Mouse (Mus musculus) lung, adult 2 months (tissue): ENCODE measurements around the gene Nr1h2. TPM values are rescaled to one million over a fixed set of nuclear protein-coding genes. Genes with fewer than 3 reads are reported as not detected.
A peak's percentile ranks its signal among the peaks of the same experiment; 100 is the strongest.

Experiments used
- DNase-seq: peaks from one replicate; pipeline ENCODE4 v3.0.0; 2022
- H3K4me1 ChIP-seq: fragments of 200-500 bp; 2 replicates; pipeline ENCODE4 v1.6.1; 2011; ENCODE audit warnings: low read length; ENCODE audit not compliant: control insufficient read depth, insufficient read depth
- H3K4me3 ChIP-seq: fragments of 200-500 bp; replicated peaks from 2 replicates; pipeline ENCODE3; 2011; ENCODE audit warnings: low read depth, mild to moderate bottlenecking, control low read depth, low read length; ENCODE audit errors: extremely low read depth
- CTCF ChIP-seq: fragments of 200-500 bp; IDR thresholded peaks from 2 replicates; pipeline ENCODE4 v1.5.1; 2011; ENCODE audit warnings: mild to moderate bottlenecking, low read length, control low read depth; ENCODE audit not compliant: insufficient read depth
- POLR2A ChIP-seq: fragments of 200-500 bp; IDR thresholded peaks from 2 replicates; pipeline ENCODE4 v1.6.1; 2011; ENCODE audit warnings: low read depth, mild to moderate bottlenecking, control low read depth, low read length, borderline replicate concordance; ENCODE audit errors: extremely low read depth
- WGBS: fragments of 180-500 bp; shearing (Covaris S2); methylation state at CpG from one replicate; pipeline ENCODE4 v1.1.7; 2018; 5-methylcytosine and 5-hydroxymethylcytosine counted together
- polyA plus RNA-seq: library from polyadenylated mRNA; depleted of rRNA; stranded (reverse); fragments of >200 nt; gene quantifications from 2 replicates; pipeline ENCODE4 v1.2.3, GENCODE M21; 2012; rRNA removed

Nr1h2 gene
- 194 and 216 TPM in 2 replicates for polyA plus RNA-seq

DNA sequence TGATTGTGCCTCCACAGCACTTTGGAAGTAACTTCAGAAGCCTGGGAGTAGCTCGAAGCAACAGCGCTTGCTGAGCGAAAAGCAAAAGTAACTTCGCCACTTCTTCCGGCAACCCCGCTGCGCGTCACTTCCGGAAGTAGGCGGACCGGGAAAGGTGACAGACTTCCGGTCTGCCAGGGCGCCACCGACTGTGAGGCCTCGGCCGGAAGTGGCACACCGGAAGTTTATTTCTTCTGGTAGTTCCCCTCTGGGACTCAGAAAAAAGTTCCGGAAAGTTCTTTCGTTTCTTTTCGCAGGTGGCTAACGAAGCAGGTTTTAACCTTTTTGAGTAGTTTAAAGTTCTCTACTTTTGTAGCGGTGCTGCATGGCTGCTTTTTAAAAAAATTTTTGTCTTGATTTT, at the start of gene Nr1h2:
Gene Nr1h2, minus strand, starts transcription at position 126 of the 400 bp plus-strand sequence.
- Histone ChIP-seq H3K4me3 (peak within 1 kb of the TSS; percentile 93), H3K4me1 (no peaks in the 10 kb centered on the region; the same call in 1 of the 2 replicates)
- WGBS, result under 1% methylated on average over 22 of the region's 22 CpGs
- no peak for TF ChIP-seq CTCF
- peak; percentile 86; the same call in 1 of the 2 replicates for TF ChIP-seq POLR2A
- DNase-seq, result peak; percentile 96

DNA sequence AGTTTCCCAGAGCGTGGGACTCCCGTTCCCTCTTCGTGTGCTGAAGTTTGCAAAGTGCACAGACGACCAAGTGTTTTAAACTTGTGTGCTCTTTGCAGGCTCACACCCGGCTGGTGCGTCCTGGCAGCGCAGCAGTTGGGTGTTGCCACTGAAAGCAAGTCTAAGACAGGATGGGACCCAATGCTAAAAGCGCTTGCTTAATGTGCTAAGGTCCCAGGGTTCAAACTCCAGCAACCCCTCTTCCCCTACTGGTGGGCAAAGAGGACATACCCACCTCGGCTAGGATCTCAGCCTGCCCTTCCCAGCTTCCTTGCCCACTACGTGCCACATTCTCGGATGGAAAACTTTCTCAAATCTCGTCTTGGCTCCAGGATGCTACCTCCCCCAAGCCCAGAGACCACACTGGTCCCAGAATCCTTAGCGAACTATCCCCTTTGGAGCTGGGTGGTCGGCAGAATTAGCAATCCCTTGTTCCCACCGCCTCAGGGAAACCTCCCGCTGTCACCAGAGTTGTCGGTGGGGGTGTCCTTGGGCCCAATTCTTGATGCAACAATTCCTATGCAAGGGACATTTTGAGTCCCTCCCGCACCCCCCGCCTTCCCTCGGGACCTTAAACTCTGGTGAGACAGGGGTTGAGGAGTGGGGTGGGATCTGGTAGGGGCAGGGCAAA, 49.6 kb upstream of the Nr1h2 start:
- TF ChIP-seq CTCF (no peak), POLR2A (no peak)
- no peak for DNase-seq
- Histone ChIP-seq H3K4me3 (no peak overlapping the region), H3K4me1 (no peaks in the 10 kb centered on the region)
- 6% methylated on average over 20 of the region's 20 CpGs for WGBS

DNA sequence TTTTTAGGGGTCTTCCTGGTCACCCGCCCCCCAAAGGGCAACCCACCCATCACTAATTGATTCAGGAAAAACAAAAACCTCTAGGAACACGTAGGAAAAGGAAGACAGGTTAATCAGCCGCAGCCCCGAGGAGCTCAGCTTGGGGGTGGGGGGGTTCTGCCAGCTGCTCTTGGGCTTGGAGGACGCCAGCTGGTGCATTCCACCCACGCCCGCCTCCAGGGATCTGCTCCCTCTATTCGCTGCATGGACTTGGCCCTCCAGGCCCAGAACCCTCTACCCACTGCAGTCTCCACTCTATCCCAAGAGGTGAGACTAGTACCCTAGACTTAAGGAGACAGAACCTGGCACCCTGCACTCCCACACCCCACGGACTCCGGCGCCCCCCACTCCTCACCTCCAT, 48.7 kb upstream of the Nr1h2 start:
- H3K4me3 ChIP-seq, result no peak overlapping the region
- DNase-seq, result no peak
- H3K4me1 ChIP-seq, result no peaks in the 10 kb centered on the region
- 24% methylated on average over 11 of the region's 11 CpGs for WGBS
- TF ChIP-seq CTCF (no peak), POLR2A (no peak)

DNA sequence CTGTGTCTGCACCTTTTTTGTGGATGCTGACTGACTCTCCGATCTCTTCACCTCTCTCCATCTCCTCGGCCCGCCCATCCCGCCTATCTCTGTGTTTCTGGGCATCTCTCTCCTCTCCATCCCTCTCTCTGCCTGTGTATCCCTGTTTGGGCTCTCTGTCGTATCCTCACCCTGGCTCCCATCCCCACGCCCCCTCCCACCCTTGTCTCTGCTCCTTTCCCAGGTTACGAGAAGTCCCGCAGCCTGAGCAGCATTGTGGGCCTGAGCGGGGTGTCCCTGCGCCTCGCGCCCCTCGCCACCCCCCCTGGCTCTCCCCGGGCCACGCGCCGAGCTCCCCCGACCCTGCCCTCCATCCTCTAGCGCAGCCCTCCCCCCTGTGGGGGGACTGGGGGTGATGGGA, 47.9 kb upstream of the Nr1h2 start:
- H3K4me3 ChIP-seq, result no peak overlapping the region
- WGBS, result 24% methylated on average over 19 of the region's 19 CpGs
- TF ChIP-seq POLR2A (no peak), CTCF (no peak)

GRCm38 (mm10) chr7:44600691-44601262, 47.0 kb upstream of the Nr1h2 start:
- Histone ChIP-seq H3K4me3 (no peak overlapping the region), H3K4me1 (no peaks in the 10 kb centered on the region)
- WGBS, result 80% methylated on average over 10 of the region's 10 CpGs
- TF ChIP-seq POLR2A (no peak), CTCF (no peak)
- DNase-seq, result no peak

More for the DNA sequence above, 47.9 kb upstream of the Nr1h2 start:
- DNase-seq, result no peak
- H3K4me1 ChIP-seq, result no peaks in the 10 kb centered on the region

DNA sequence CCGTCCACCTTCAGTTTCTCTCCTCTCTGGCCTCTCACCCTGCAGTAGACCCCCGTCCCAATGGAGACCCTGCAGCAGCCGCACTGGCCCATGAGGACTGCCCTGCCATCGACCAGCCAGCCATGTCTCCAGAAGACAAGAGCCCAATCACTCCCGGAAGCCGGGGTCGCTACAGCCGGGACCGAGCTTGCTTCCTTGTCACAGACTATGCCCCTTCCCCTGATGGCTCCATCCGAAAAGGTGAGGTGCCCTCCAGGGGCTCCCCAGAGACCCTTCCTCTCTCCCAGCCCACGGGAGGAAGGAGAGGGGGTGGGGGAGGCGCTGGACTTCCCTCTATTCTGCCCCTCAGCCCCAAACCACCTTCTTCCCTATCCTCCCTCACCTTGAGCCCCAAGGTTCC, 44.6 kb upstream of the Nr1h2 start:
- WGBS, result 71% methylated on average over 12 of the region's 12 CpGs
- no peak for TF ChIP-seq CTCF
- no peak for TF ChIP-seq POLR2A
- no peak for DNase-seq

GRCm38 (mm10) chr7:44597666-44598065, 43.9 kb upstream of the Nr1h2 start:
- TF ChIP-seq CTCF (no peak), POLR2A (no peak)
- Histone ChIP-seq H3K4me3 (no peak overlapping the region), H3K4me1 (no peaks in the 10 kb centered on the region)
- DNase-seq, result no peak
- 81% methylated on average over 4 of the region's 4 CpGs for WGBS

More for the DNA sequence above, 44.6 kb upstream of the Nr1h2 start:
- Histone ChIP-seq H3K4me3 (no peak overlapping the region), H3K4me1 (no peaks in the 10 kb centered on the region)

DNA sequence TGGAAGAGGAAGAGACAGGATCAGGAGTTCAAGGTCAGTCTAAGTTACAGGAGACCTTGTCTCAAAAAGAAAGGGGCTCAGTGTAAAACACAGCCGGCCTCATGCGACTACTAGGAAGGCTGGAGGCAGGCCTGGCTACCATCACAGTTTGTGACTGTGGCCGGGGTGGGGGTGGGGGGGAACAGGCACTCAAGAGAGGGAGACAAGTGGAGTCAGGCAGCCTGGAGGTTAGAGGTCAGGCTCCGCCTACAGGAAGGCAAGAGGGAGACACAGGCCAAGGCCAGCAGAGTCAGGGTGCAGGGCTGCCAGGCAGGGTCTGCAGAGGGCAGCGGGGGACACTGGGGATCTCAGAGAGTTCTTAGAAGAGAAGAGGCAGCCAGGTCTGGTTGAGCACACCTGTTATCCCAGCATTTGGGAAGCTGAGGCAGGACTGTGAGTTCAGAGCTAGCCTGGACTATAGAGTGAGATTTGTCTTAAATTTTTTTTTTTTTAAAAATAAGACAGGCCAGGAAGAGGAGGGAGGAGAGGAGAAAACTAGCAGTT, 43.3 kb upstream of the Nr1h2 start:
- TF ChIP-seq POLR2A, result no peak
- no peak for TF ChIP-seq CTCF
- WGBS, result 55% methylated on average over 5 of the region's 5 CpGs
- Histone ChIP-seq H3K4me3 (no peak overlapping the region), H3K4me1 (no peaks in the 10 kb centered on the region)
- DNase-seq, result no peak

DNA sequence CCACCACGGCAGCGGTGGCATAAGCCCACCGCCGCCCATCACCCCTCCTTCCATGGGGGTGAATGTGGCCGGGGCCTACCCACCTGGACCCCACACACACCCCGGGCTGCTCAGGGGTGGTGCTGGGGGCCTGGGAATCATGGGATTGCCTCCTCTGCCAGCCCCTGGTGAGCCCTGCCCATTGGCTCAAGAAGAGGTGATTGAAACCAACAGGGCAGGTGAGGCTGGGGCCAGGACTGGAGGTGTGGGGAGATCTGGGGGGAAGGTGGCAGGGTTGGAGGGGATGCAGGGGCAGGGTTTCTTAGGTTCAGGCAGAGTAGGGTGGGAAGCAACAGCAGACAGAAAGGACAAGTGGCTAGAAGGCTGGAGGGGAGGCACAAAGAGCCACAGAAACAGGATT, 42.3 kb upstream of the Nr1h2 start:
- DNase-seq, result no peak
- Histone ChIP-seq H3K4me3 (no peak overlapping the region), H3K4me1 (no peaks in the 10 kb centered on the region)
- 92% methylated on average over 6 of the region's 6 CpGs for WGBS
- no peak for TF ChIP-seq POLR2A
- no peak for TF ChIP-seq CTCF
